Mouse (Mus musculus): ENCODE data around the gene Card14.

Card14 gene

DNA sequence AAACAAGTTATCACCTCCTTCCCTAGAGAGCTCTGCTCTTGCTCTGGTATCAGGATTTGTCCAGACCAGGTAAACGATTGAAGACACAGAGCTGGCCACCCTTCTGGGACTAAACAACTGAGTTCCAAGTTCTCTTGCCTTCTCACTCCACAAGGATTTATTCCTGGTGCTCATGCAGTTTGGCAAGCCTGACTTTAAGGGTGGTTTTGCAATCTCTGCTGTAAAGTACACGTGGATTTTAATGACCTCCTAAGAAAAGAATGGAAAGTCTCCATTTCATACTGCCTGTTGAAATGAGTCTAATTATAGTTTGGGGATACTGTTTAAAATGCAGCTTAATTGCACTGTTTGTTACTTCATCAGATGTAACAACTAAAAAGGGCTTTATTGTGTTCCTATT lies 6.6 kb upstream of the Card14 start:
- no peak for DNase-seq (ENCODE audit: low spot score in 2 of 2)

DNA sequence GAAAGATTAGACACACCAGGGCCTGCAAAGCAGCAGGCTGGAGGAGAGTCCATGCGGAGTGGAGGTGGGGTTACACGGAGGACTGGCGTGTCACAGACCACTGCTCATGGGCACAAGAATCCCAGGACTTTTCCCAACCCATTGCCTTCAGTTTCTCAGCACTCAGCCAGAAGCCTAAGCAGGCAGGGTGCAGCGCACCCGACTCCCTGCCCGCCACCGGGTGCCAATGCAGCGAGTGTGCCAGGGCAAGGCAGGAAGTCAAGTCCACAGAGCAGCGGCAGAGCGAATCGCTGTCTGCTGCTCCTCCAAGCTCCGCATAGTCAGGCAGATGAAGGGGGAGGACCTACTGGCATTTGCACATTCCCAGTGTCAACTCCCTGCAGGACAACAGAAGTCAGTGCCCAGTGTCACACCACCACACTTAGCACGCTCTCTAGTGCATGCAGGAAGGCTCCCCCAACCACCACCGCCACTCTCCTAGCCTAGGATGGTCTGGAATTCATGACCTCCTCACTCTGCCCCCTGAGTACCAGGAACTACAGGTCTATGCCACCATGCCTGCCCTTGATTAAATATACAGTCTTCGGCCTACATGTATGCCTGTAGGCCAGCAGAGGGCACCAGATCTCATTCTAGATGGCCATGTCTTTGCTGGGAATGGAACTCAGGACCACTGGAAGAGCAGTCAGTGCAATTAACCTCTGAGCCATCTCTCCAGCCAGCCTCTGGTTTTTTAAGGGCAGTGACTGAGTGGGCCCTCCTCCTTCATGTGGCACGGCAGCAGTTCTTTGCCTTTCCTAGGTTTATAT lies 2.5 kb upstream of the Card14 start:
- no peak for DNase-seq (ENCODE audit: low spot score in 2 of 2)

DNA sequence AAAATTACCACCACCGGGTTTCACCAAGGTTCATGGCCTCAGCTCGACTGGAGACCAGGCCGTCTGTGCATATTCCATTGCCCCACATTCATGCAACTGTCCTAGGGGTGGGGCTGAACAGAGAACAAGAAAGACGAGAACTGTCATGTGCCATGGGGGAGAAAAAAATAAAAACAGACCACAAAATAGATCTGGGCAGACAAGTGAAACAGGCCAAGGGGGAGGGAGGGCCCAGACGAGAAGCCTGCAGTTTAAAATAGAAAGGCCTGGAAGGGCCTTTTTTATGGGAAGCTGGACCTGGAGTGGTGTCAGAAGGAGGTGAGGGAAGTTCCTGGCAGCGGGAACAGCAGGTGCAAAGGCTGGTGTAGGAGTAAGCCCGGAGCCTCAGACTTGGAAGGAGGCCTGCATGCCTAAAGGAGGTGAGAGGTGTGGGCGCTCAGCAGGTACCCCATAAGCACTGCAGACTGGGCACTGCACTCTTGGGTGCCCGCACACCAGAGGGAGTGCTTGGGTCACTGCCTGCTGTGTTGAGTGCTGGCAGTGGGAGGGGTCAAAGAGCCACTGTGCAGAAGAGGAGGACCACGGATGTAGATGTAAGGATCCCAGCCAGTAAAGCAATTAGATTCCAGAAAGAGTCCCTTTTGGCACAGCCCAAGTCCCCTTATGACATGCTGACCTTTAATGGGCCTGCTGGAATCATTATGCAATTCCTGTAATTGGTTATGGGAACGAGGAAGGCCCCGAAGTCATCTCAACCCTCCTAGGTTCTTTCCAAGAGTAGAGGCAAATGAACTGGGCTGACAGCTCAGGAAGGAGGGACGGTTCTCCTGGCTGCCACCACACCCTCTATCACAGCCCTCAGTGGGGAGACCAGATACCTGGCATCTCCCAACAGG lies 558 bp upstream of the Card14 start:
- DNase-seq (ENCODE audit: low spot score in 2 of 2), result no peak

GRCm38 (mm10) chr11:119307916-119308315 lies 348 bp downstream of the Card14 start:
- no peak for DNase-seq (ENCODE audit: low spot score in 2 of 2)

DNA sequence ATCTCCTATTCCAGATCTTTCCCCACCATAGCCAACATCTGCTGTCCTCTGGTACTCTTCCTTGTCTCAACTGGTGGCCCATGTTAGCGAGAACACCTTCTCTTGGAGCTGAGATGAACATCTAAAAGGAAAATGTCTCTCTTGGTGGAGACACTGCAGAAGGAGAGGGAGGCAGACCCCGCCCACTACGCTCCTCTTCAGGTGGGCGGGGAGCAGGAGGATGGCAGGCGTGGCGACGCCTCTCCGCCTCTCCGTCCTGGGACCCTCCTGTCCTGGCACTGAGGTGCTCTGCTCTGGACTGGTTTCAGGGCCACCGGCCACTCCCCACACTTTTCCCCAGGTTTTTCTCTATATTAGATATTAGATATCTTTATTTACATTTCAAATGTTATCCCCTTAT lies 3.1 kb downstream of the Card14 start:
- no peak for DNase-seq (ENCODE audit: low spot score in 2 of 2)

GRCm38 (mm10) chr11:119314252-119314936 lies 6.8 kb downstream of the Card14 start:
- no peak for DNase-seq (ENCODE audit: low spot score in 2 of 2)

DNA sequence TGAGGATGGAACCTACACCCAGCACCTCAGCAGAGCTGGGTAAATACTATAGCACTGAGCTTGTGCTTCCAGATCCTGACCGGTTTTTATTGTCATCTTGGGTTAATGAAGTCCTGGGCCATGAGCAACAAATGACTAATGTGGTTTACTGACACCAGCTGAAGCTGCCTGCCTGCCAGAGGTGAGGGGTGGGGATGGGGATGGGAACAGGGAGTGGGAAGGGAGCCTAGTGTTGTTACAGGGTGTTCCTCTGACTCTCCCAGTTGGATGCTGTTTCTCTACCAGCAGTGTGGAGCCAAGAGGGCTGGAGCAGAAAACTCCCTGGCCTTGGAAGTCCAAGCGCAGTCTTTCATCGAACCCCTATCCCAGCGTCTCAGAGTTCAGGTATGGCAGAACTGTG lies 9.2 kb downstream of the Card14 start:
- no peak for DNase-seq (ENCODE audit: low spot score in 2 of 2)

- DNase-seq (ENCODE audit: low spot score in 2 of 2), result no peak
Observed at GRCm38 (mm10) chr11:119322521-119322920, 15.0 kb downstream of the Card14 start.

DNA sequence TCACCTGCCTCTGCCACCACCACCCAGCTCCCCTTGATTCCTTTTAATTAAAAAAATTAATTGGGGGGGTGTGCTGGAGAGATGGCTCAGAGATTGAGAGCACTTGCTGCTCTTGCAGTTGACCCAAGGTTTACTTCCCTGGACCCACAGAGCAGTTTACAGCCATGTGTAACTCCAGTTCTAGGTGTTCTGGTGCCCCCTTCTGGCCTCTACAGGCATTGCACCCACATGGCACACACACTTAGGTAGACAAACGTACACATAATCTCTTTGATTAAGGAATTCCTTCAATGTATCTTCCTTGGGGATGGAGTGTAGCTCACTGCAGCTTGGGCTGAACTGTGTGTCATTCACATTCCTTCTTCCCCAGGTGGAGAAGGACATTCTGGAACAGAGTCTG lies 17.5 kb downstream of the Card14 start:
- no peak for DNase-seq (ENCODE audit: low spot score in 2 of 2)

GRCm38 (mm10) chr11:119330592-119330991 lies 23.0 kb downstream of the Card14 start:
- no peak for DNase-seq (ENCODE audit: low spot score in 2 of 2)

DNA sequence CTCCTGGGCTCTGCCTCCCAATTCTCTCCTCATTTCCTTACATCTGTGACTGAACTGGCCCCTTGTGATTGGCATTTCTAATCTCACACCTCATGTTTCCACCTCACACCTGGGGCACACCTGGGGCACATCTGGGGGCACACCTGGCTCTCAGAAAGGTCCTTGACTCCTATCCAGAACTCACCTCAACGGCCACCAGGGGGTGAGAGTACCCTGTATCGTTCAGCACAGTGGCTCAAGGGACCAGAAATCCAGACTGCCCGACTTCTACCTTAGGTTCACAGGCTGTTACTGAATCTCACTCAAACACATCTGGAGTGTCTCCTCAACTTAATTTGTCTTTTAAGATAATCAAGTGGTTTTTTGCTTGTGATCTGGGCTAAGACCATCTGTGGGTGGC lies 24.4 kb downstream of the Card14 start:
- no peak for DNase-seq (ENCODE audit: low spot score in 2 of 2)

GRCm38 (mm10) chr11:119338271-119339059 lies 30.9 kb downstream of the Card14 start:
- no peak for DNase-seq (ENCODE audit: low spot score in 2 of 2)

- DNase-seq (ENCODE audit: low spot score in 2 of 2), result no peak
Observed at GRCm38 (mm10) chr11:119339179-119339578, 31.6 kb downstream of the Card14 start.

- DNase-seq (ENCODE audit: low spot score in 2 of 2), result peak; percentile 47 to 73
Observed at GRCm38 (mm10) chr11:119339637-119340036, 32.1 kb downstream of the Card14 start.

GRCm38 (mm10) chr11:119344178-119344577 lies 36.6 kb downstream of the Card14 start:
- DNase-seq (ENCODE audit: low spot score in 2 of 2), result no peak

DNA sequence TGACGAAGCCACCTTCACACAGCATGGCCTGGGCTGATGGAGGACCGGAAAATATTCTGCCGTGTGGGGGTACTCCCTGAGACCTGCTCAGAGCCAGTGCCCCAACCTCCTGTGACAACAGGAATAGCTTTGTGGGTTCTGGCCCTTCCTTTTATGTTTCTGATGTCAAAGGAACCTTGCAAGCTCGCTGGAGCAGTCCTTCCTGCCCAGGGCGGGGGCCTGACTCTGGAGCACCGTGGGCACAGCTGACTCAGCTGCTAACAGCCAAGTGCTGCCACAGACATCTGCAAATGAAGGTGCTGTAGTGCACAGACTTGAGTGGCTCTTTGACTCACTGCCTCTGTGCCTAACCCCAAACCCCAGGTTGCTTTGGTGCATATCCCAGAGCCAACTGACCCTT lies 37.3 kb downstream of the Card14 start:
- DNase-seq (ENCODE audit: low spot score in 2 of 2), result no peak

GRCm38 (mm10) chr11:119347125-119347524 lies 39.6 kb downstream of the Card14 start:
- DNase-seq (ENCODE audit: low spot score in 2 of 2), result no peak

DNA sequence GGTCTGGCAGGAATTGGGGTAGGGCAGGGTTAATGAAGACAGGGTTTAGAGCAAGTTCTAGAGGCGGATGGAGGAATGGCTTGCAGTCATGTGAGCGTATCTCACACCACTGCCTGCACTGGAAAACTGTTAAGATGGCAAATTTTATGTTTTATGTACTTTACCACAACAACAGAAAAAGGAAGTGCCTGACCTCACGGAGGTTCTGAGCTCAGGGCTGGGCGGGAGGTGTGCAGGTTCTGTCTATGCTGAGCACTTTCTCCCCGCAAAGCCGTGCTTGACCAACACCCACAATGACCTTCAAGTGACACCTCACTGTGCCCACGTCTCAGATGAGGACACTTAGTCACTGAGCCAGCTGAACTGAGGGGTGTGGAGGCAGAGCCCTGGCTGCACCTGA lies 44.5 kb downstream of the Card14 start:
- no peak for DNase-seq (ENCODE audit: low spot score in 2 of 2)

DNA sequence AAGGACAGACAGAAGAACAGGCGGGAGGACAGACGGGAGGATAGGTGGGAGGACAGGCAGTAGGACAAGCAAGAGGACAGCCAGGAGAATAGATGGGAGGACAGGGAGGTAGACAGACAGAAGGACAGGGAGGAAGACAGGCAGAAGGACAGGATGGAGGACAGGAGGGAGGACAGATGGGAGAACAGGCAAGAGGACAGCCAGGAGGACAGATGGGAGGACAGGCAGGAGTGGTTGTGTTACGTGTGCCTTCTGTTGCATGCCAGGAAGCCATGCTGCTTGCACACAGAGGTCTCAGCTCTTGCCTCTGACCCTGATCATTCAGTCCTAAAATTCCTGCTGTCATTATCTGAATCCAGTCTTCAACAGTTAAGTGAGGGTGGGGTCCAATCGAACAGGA lies 46.4 kb downstream of the Card14 start:
- DNase-seq (ENCODE audit: low spot score in 2 of 2), result no peak

DNA sequence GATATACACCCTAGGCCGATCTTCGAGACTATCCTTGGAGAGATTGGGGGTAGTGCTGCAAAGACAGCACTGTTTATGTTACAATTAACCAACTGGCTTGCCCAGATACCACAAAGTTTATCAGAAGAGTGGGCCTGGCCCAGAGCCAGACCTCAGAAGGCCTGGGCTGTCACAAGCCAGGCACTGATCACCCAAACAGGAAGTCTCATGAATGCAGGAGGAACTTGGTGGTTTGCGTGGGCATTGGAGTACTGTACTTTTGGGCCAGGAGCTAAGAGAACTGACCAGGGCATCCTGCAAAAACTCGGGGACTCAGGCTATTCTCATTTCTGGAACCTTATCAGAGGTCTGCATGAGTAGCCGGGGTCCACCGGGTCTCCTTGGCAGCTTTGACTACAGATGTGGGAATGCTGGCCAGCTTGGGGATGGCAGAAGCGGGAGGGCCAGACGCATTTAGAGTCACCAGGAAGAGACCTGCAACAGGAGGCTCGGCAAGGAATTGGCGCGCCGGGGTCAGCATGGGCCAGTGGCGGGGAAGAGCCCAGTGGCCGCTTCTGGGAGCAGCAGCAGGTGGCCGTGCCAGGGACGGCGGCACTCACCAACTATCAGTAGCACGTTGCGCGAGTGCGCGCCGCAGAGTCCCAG lies 47.4 kb downstream of the Card14 start:
- peak in 1 of 2 experiments; percentile 13 for DNase-seq (ENCODE audit: low spot score in 2 of 2)
